In the genomic region with DNA sequence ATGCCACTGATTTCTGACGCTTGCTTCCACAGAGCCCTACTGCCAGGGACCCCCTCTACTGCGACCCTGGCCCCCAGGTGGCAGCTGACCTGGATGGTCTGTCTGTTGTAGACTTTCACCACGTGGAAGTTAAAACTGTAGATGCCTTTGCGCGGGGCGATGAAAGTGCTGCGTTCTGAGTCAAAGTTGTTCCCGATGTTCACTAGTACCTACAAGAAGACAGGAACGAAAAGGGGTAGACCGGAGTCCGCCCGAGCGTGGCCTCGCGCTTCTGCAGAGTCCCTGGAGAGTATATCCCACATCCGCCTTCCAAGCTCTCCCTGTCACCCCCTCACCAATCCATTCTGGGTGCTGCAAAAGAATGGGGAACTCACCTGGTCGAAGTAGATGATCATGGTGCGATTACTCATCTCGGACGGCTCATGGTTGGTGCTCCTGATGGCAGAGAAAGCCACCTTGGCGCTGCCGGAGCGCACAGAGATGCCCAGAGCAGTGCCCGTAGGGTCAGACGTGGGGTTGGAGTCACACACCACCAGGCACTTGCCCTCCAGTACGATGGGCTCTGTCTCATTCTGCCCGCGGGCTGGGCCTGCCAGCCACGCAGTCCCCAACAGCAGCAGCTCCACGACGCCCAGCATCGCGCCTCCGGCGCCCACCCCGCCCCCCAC, we compare ENCODE assay signal across 8 mouse cellular contexts. TPM values are rescaled to one million over a fixed set of nuclear protein-coding genes. Genes with fewer than 3 reads are reported as not detected.
DNase-seq lines count a peak whose midpoint lies in the region; ATAC-seq and TF ChIP-seq lines count a peak whose summit lies in the region.

No protein-coding gene starts in this region.

- peaks cover 84% of the 10 kb centered on the region for H3K27me3 ChIP-seq in kidney, postnatal 0 days (ENCODE audit: insufficient read depth, low read length)
- peaks cover 89% of the 10 kb centered on the region for H3K27me3 ChIP-seq in hindbrain, embryonic 10.5 days (ENCODE audit: insufficient read depth, poor library complexity, severe bottlenecking)
- peaks cover 60% of the 10 kb centered on the region for H3K27me3 ChIP-seq in midbrain, embryonic 11.5 days (ENCODE audit: control insufficient read depth, insufficient read depth, low read length)

- WGBS in kidney, postnatal 0 days, result 1% methylated on average over 34 of the region's 36 CpGs
- under 1% methylated on average over 36 of the region's 36 CpGs for WGBS in hindbrain, embryonic 10.5 days
- 1% methylated on average over 35 of the region's 36 CpGs for WGBS in midbrain, embryonic 11.5 days

- ATAC-seq in kidney, postnatal 0 days (replicated peaks; ENCODE audit: low FRiP score, low read depth), result peak; percentile 46
- ATAC-seq in midbrain, embryonic 11.5 days (ENCODE audit: low FRiP score), result peak; percentile 64

- DNase-seq in kidney, postnatal 0 days (ENCODE audit: low spot score), result no peak
- DNase-seq in kidney, postnatal 25 days, result no peak
- DNase-seq in cerebellum, adult 9-11 months, result peak; percentile 79
- peak; percentile 50 for DNase-seq in hindbrain, embryonic 10.5 days (ENCODE audit: low spot score)
- peak; percentile 94 for DNase-seq in midbrain, embryonic 11.5 days (ENCODE audit: low spot score, missing footprints)
- DNase-seq in c-Kit-positive CD71-positive TER-119-positive erythroid progenitor cells, embryonic 14.5 days (ENCODE audit: low spot score), result no peak
- no peak for DNase-seq in left cerebral cortex, postnatal 10 days (ENCODE audit: extremely low spot score in 1 of 2, low spot score in 2 of 2)
- DNase-seq in layer of hippocampus, adult 9-10 months (ENCODE audit: low spot score), result no peak

- no peak overlapping the region for H3K27ac ChIP-seq in kidney, postnatal 0 days
- peak overlapping the region; percentile 85 for H3K27ac ChIP-seq in hindbrain, embryonic 10.5 days
- 0 out of 2 replicates have a peak overlapping the region, but pooled peaks have one; percentile 25 for H3K27ac ChIP-seq in midbrain, embryonic 11.5 days (ENCODE audit: low read depth, low read length)

- H3K4me3 ChIP-seq in kidney, postnatal 0 days (replicated peaks; ENCODE audit: low read depth, low read length), result peak overlapping the region; percentile 45
- H3K4me3 ChIP-seq in hindbrain, embryonic 10.5 days, result peak overlapping the region; percentile 70
- H3K4me3 ChIP-seq in midbrain, embryonic 11.5 days (ENCODE audit: low read depth, low read length), result peak overlapping the region; percentile 53

- TF ChIP-seq CTCF in kidney, postnatal 0 days (IDR thresholded peaks at IDR 0.05; ENCODE audit: low read depth), result no peak

- no peaks in the 10 kb centered on the region for H3K36me3 ChIP-seq in kidney, postnatal 0 days (ENCODE audit: insufficient read depth, low read length)
- no peaks in the 10 kb centered on the region for H3K36me3 ChIP-seq in hindbrain, embryonic 10.5 days
- H3K36me3 ChIP-seq in midbrain, embryonic 11.5 days (ENCODE audit: control insufficient read depth, insufficient read depth, low read length), result no peaks in the 10 kb centered on the region

- intact Hi-C loops in left cerebral cortex, postnatal 10 days (cut with DNase I), result loop anchor here (5.0 to 10.0 kb wide), 2 partner anchors 63 to 539 kb away; no protein-coding TSS in a partner anchor

- no peaks in the 10 kb centered on the region for H3K9me3 ChIP-seq in kidney, postnatal 0 days (replicated peaks; ENCODE audit: low read length)
- no peaks in the 10 kb centered on the region for H3K9me3 ChIP-seq in hindbrain, embryonic 10.5 days
- no peaks in the 10 kb centered on the region for H3K9me3 ChIP-seq in midbrain, embryonic 11.5 days (ENCODE audit: control insufficient read depth, low read length)

- peaks cover 12% of the 10 kb centered on the region; the same call in 1 of the 2 replicates for H3K4me1 ChIP-seq in kidney, postnatal 0 days (replicated peaks; ENCODE audit: insufficient read depth, low read length)
- H3K4me1 ChIP-seq in hindbrain, embryonic 10.5 days (replicated peaks), result peaks cover 70% of the 10 kb centered on the region
- H3K4me1 ChIP-seq in midbrain, embryonic 11.5 days (ENCODE audit: control insufficient read depth, insufficient read depth, low read length), result peaks cover 48% of the 10 kb centered on the region

- H3K4me2 ChIP-seq in kidney, postnatal 0 days (ENCODE audit: low read length), result peak overlapping the region; percentile 63
- H3K4me2 ChIP-seq in midbrain, embryonic 11.5 days, result peak overlapping the region; percentile 95

- no peak overlapping the region for H3K9ac ChIP-seq in kidney, postnatal 0 days (ENCODE audit: low read depth, low read length)
- peak overlapping the region; percentile 71 for H3K9ac ChIP-seq in midbrain, embryonic 11.5 days (ENCODE audit: low read length)

RNA-seq across cellular contexts. Expression of a gene that starts 0.7 kb away (rescaled TPM):
- 0.12 TPM in 1 of 2 replicates, not detected in the other for polyA plus RNA-seq in kidney, postnatal 0 days (2015; fragmentation: Nextera tagmentation; extraction: Ambion mirVana)
- 3.6 and 11.7 TPM in 2 replicates for polyA plus RNA-seq in hindbrain, embryonic 10.5 days (2016; fragmentation: Nextera tagmentation; extraction: Ambion mirVana)
- polyA plus RNA-seq in midbrain, embryonic 11.5 days (2014; fragmentation: Nextera tagmentation; extraction: Ambion mirVana), result 8.4 and 10.8 TPM in 2 replicates
- total RNA-seq in left cerebral cortex, postnatal 10 days (2021), result 10 to 100 TPM; 25.4 to 29.3 TPM

Comparison
In these comparisons a context has a peak if more than half of its experiments do, and no peak if none do; other contexts are left out.
1. DNase-seq: peak in cerebellum, adult 9-11 months (single experiment), hindbrain, embryonic 10.5 days (single experiment) and midbrain, embryonic 11.5 days (single experiment); none in kidney, postnatal 0 days (single experiment), kidney, postnatal 25 days (0 of 2), c-Kit-positive CD71-positive TER-119-positive erythroid progenitor cells, embryonic 14.5 days (single experiment), left cerebral cortex, postnatal 10 days (0 of 2) and layer of hippocampus, adult 9-10 months (single experiment).
2. Peak in every context shown above with its lines, with median percentiles within 50 percentile points of each other: H3K4me3 ChIP-seq.